Mouse (Mus musculus) cerebellum, adult 11 months (tissue): ENCODE data around the gene Gm20388.
A peak's percentile ranks its signal among the peaks of the same experiment; 100 is the strongest.
"Not testable (repeated sequence)": the region's sequence is repeated elsewhere in the genome, so short reads cannot be mapped to it uniquely, and the experiment has no call there.

Source experiments
- DNase-seq: peaks from one replicate; pipeline ENCODE4 v3.0.0; 2022

Gene Gm20388

GRCm38 (mm10) chr8:123924719-123925118 is 4014.1 kb downstream of the Gm20388 start:
- DNase-seq, result peak; percentile 78

- DNase-seq, result no peak
These were observed 4015.0 kb downstream of the Gm20388 start for GRCm38 (mm10) chr8:123925671-123926070.

GRCm38 (mm10) chr8:123929026-123929425 is 4018.4 kb downstream of the Gm20388 start:
- no peak for DNase-seq

GRCm38 (mm10) chr8:123948942-123949685 is 4038.5 kb downstream of the Gm20388 start, which contains the start of gene Nup133:
TSS of gene Nup133 (minus strand) at chr8:123949265.
- DNase-seq, result peak; percentile 99

- no peak for DNase-seq
These were observed 4039.0 kb downstream of the Gm20388 start for GRCm38 (mm10) chr8:123949686-123949986.

- DNase-seq, result peak; percentile 55
These were observed 4039.6 kb downstream of the Gm20388 start for GRCm38 (mm10) chr8:123950077-123950802.

GRCm38 (mm10) chr8:123953686-123954085 is 4043.0 kb downstream of the Gm20388 start:
- DNase-seq, result no peak

- no peak for DNase-seq
These were observed 4043.6 kb downstream of the Gm20388 start for GRCm38 (mm10) chr8:123954246-123954645.

- DNase-seq, result no peak
These were observed 4047.5 kb downstream of the Gm20388 start for GRCm38 (mm10) chr8:123958130-123958529.

- DNase-seq, result no peak
These were observed 4048.8 kb downstream of the Gm20388 start for GRCm38 (mm10) chr8:123959473-123959872.

- DNase-seq, result no peak
These were observed 4049.4 kb downstream of the Gm20388 start for GRCm38 (mm10) chr8:123960056-123960455.

GRCm38 (mm10) chr8:123960556-123960955 is 4049.9 kb downstream of the Gm20388 start:
- not testable (repeated sequence) for DNase-seq

- DNase-seq, result no peak
These were observed 4050.7 kb downstream of the Gm20388 start for GRCm38 (mm10) chr8:123961371-123961770.

GRCm38 (mm10) chr8:123966896-123967295 is 4056.3 kb downstream of the Gm20388 start:
- DNase-seq, result no peak

- no peak for DNase-seq
These were observed 4062.9 kb downstream of the Gm20388 start for GRCm38 (mm10) chr8:123973495-123973894.

- DNase-seq, result no peak
These were observed 4066.9 kb downstream of the Gm20388 start for GRCm38 (mm10) chr8:123977499-123977898.

- no peak for DNase-seq
These were observed 4067.7 kb downstream of the Gm20388 start for GRCm38 (mm10) chr8:123978166-123978838.

- DNase-seq, result no peak
These were observed 4068.3 kb downstream of the Gm20388 start for GRCm38 (mm10) chr8:123978926-123979325.

- no peak for DNase-seq
These were observed 4069.6 kb downstream of the Gm20388 start for GRCm38 (mm10) chr8:123980239-123980638.

GRCm38 (mm10) chr8:123981674-123982073 is 4071.0 kb downstream of the Gm20388 start:
- no peak for DNase-seq

- peak; percentile 44 for DNase-seq
These were observed 4071.7 kb downstream of the Gm20388 start for GRCm38 (mm10) chr8:123982291-123982793.

GRCm38 (mm10) chr8:123982826-123983400 is 4072.3 kb downstream of the Gm20388 start, which contains the start of gene Abcb10:
TSS of gene Abcb10 (minus strand) at chr8:123983122.
- DNase-seq, result peak; percentile 88

GRCm38 (mm10) chr8:123988605-123989038 is 4078.0 kb downstream of the Gm20388 start:
- no peak for DNase-seq
